Mouse (Mus musculus): ENCODE results near the gene Wdr20. TPM values are rescaled to one million over a fixed set of nuclear protein-coding genes. Genes with fewer than 3 reads are reported as not detected.
"Not testable (repeated sequence)": the region's sequence is repeated elsewhere in the genome, so short reads cannot be mapped to it uniquely, and the experiment has no call there.

The Wdr20 gene
- total and polyA plus RNA-seq, 2 experiments from 2014 or later, result 12.1 to 36.9 TPM

GRCm38 (mm10) chr12:110699171-110699547, 38.6 kb upstream of the Wdr20 start:
- no peaks in the 10 kb centered on the region for H3K27me3 ChIP-seq (ENCODE audit: control insufficient read depth, insufficient read depth, low read length)
- no peak overlapping the region for H3K27ac ChIP-seq (ENCODE audit: low read depth)
- no peak for ATAC-seq (ENCODE audit: insufficient read depth, low read depth)
- peaks cover 6% of the 10 kb centered on the region; the same call in 1 of the 2 replicates for H3K36me3 ChIP-seq (replicated peaks; ENCODE audit: control insufficient read depth, insufficient read depth, low read length)
- no peak for DNase-seq (ENCODE audit: low spot score)
- H3K4me3 ChIP-seq (ENCODE audit: low read depth, low read length), result no peak overlapping the region
- H3K4me1 ChIP-seq (ENCODE audit: control insufficient read depth, insufficient read depth), result peaks cover 8% of the 10 kb centered on the region; the same call in 1 of the 2 replicates
- H3K9me3 ChIP-seq (replicated peaks; ENCODE audit: control insufficient read depth, low read length), result no peaks in the 10 kb centered on the region
- 58% methylated on average over 2 of the region's 2 CpGs for WGBS
- no peak overlapping the region for H3K4me2 ChIP-seq (ENCODE audit: low read depth, low read length)
- TF ChIP-seq EP300 (IDR thresholded peaks at IDR 0.05; ENCODE audit: low read depth) (no peak), CTCF (IDR thresholded peaks at IDR 0.05; ENCODE audit: low read depth) (no peak)
- no peak overlapping the region for H3K9ac ChIP-seq (replicated peaks; ENCODE audit: low read depth, low read length)

DNA sequence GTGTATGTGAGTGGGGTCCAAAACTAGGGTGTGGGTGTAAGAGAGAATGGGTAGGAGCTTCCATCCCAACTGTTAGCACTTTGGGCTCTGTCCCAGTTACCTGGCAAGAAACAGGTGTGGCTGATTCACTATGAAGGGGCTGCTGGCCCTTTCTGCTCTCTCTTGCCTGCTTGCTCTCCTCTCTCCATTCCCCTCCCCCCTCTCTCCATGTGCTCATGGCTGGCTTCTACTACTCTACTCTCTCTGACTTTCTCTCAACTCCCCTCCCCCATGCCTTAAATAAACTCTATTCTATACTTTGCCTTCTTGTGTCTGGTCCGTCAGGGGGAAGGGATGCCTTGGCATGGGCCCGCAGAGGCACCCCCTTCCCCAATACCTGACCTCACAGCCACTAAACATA, 37.0 kb upstream of the Wdr20 start:
- Histone ChIP-seq H3K4me3 (ENCODE audit: low read depth, low read length) (no peak overlapping the region), H3K36me3 (replicated peaks; ENCODE audit: control insufficient read depth, insufficient read depth, low read length) (no peaks in the 10 kb centered on the region), H3K9ac (replicated peaks; ENCODE audit: low read depth, low read length) (no peak overlapping the region), H3K9me3 (replicated peaks; ENCODE audit: control insufficient read depth, low read length) (no peaks in the 10 kb centered on the region), H3K27me3 (ENCODE audit: control insufficient read depth, insufficient read depth, low read length) (no peaks in the 10 kb centered on the region), H3K4me2 (ENCODE audit: low read depth, low read length) (no peak overlapping the region), H3K4me1 (ENCODE audit: control insufficient read depth, insufficient read depth) (0 out of 2 replicates have a peak, but pooled peaks cover 2% of the 10 kb centered on the region), H3K27ac (ENCODE audit: low read depth) (no peak overlapping the region)
- TF ChIP-seq CTCF (IDR thresholded peaks at IDR 0.05; ENCODE audit: low read depth) (no peak), EP300 (IDR thresholded peaks at IDR 0.05; ENCODE audit: low read depth) (no peak)
- ATAC-seq (ENCODE audit: insufficient read depth, low read depth) (no peak), DNase-seq (ENCODE audit: low spot score) (no peak)
- 66% methylated on average over 2 of the region's 2 CpGs for WGBS

DNA sequence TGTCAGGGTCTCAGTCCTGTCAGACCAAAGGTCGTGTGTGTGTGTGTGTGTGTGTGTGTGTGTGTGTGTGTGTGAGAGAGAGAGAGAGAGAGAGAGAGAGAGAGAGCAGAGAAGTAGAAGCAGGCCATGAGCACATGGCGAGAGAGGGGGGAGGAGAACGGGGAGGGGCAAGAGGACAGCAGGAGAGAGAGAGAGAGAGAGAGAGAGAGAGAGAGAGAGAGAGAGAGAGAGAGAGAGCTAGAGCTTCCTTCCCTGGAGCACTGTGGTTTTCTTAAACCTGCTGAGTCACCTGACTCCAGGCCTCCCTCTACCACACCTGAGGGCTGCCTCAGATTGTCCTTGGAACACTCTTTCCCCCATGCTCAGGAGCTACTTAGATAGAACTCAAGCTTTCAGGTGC, 36.4 kb upstream of the Wdr20 start:
- H3K27ac ChIP-seq (ENCODE audit: low read depth); H3K4me1 ChIP-seq (ENCODE audit: control insufficient read depth, insufficient read depth); H3K4me2 ChIP-seq (ENCODE audit: low read depth, low read length); ATAC-seq (ENCODE audit: insufficient read depth, low read depth); H3K36me3 ChIP-seq (replicated peaks; ENCODE audit: control insufficient read depth, insufficient read depth, low read length); H3K4me3 ChIP-seq (ENCODE audit: low read depth, low read length); H3K27me3 ChIP-seq (ENCODE audit: control insufficient read depth, insufficient read depth, low read length); H3K9me3 ChIP-seq (replicated peaks; ENCODE audit: control insufficient read depth, low read length); H3K9ac ChIP-seq (replicated peaks; ENCODE audit: low read depth, low read length): not testable (repeated sequence)
- WGBS, result 29% methylated on average over 3 of the region's 3 CpGs
- DNase-seq (ENCODE audit: low spot score), result peak; percentile 2

DNA sequence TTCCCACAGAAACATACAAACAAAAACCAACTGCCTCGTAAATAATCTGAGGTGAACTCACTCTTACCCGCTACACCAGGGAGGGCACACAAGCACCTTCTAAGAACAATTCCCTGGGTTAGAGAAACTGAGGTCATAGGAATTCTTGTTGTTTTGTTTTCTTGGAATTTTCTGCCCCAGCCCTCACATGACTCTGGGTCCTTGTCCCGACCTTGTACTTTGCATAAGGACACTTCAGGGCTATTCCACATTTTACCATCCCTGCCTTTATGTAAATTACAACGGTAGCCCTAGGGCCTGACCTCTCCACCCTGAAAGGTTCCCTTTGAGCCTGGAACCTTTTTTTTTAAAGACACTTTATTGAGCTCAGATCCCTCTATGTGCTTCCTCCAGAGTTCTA, 35.2 kb upstream of the Wdr20 start, which contains the start of gene Hsp90aa1:
Hsp90aa1 (minus strand) TSS at position 173 of the 400 bp plus-strand sequence.
- no peaks in the 10 kb centered on the region for H3K27me3 ChIP-seq (ENCODE audit: control insufficient read depth, insufficient read depth, low read length)
- H3K36me3 ChIP-seq (replicated peaks; ENCODE audit: control insufficient read depth, insufficient read depth, low read length), result no peaks in the 10 kb centered on the region
- H3K9me3 ChIP-seq (replicated peaks; ENCODE audit: control insufficient read depth, low read length), result no peaks in the 10 kb centered on the region
- 48% methylated on average over 4 of the region's 4 CpGs for WGBS
- H3K4me1 ChIP-seq (ENCODE audit: control insufficient read depth, insufficient read depth), result 0 out of 2 replicates have a peak, but pooled peaks cover 2% of the 10 kb centered on the region
- peak within 1 kb of the TSS; percentile 33 for H3K27ac ChIP-seq (ENCODE audit: low read depth)
- TF ChIP-seq CTCF (IDR thresholded peaks at IDR 0.05; ENCODE audit: low read depth) (no peak), EP300 (IDR thresholded peaks at IDR 0.05; ENCODE audit: low read depth) (no peak)
- ATAC-seq (ENCODE audit: insufficient read depth, low read depth), result no peak
- H3K9ac ChIP-seq (replicated peaks; ENCODE audit: low read depth, low read length), result no peak within 1 kb of the TSS
- no peak within 1 kb of the TSS for H3K4me3 ChIP-seq (ENCODE audit: low read depth, low read length)
- peak within 1 kb of the TSS; percentile 45 for H3K4me2 ChIP-seq (ENCODE audit: low read depth, low read length)
- DNase-seq (ENCODE audit: low spot score), result no peak

- DNase-seq (ENCODE audit: low spot score), result peak; percentile 87
- Histone ChIP-seq H3K4me1 (ENCODE audit: control insufficient read depth, insufficient read depth) (0 out of 2 replicates have a peak, but pooled peaks cover 2% of the 10 kb centered on the region), H3K9ac (replicated peaks; ENCODE audit: low read depth, low read length) (no peak overlapping the region), H3K4me2 (ENCODE audit: low read depth, low read length) (peak overlapping the region; percentile 45), H3K27me3 (ENCODE audit: control insufficient read depth, insufficient read depth, low read length) (no peaks in the 10 kb centered on the region), H3K9me3 (replicated peaks; ENCODE audit: control insufficient read depth, low read length) (no peaks in the 10 kb centered on the region), H3K36me3 (replicated peaks; ENCODE audit: control insufficient read depth, insufficient read depth, low read length) (no peaks in the 10 kb centered on the region), H3K4me3 (ENCODE audit: low read depth, low read length) (no peak overlapping the region), H3K27ac (ENCODE audit: low read depth) (peak overlapping the region; percentile 33)
- TF ChIP-seq EP300 (IDR thresholded peaks at IDR 0.05; ENCODE audit: low read depth), result no peak
- TF ChIP-seq CTCF (IDR thresholded peaks at IDR 0.05; ENCODE audit: low read depth), result peak; percentile 94
- ATAC-seq (ENCODE audit: insufficient read depth, low read depth), result peak; percentile 73
- WGBS, result 4% methylated on average over 8 of the region's 8 CpGs
These were observed 34.7 kb upstream of the Wdr20 start for GRCm38 (mm10) chr12:110703008-110703471.

DNA sequence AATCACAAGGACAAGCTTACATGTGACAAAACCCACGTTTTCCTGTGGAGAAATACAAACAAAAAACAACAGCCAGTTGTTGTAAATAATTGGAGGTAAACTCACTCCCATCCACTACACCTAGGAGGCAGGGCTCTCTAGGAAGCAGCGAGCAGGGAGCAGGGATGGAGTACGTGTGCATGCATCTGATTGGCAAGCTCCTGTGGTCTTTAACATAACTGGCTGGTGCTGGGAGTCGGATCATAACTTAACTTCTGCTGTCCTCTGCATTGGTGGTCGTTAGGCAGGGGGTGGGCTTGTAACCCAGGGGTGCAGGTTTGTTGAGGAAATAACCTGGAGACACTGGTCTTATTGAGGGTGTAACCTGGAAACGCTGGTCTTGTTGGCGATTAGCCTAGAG, 34.1 kb upstream of the Wdr20 start:
- H3K27ac ChIP-seq (ENCODE audit: low read depth), result peak overlapping the region; percentile 33
- 0 out of 2 replicates have a peak, but pooled peaks cover 2% of the 10 kb centered on the region for H3K4me1 ChIP-seq (ENCODE audit: control insufficient read depth, insufficient read depth)
- no peak overlapping the region for H3K4me3 ChIP-seq (ENCODE audit: low read depth, low read length)
- H3K9ac ChIP-seq (replicated peaks; ENCODE audit: low read depth, low read length), result no peak overlapping the region
- TF ChIP-seq EP300 (IDR thresholded peaks at IDR 0.05; ENCODE audit: low read depth), result no peak
- no peak for TF ChIP-seq CTCF (IDR thresholded peaks at IDR 0.05; ENCODE audit: low read depth)
- H3K4me2 ChIP-seq (ENCODE audit: low read depth, low read length), result no peak overlapping the region
- no peaks in the 10 kb centered on the region for H3K27me3 ChIP-seq (ENCODE audit: control insufficient read depth, insufficient read depth, low read length)
- H3K9me3 ChIP-seq (replicated peaks; ENCODE audit: control insufficient read depth, low read length), result no peaks in the 10 kb centered on the region
- H3K36me3 ChIP-seq (replicated peaks; ENCODE audit: control insufficient read depth, insufficient read depth, low read length), result no peaks in the 10 kb centered on the region
- no peak for ATAC-seq (ENCODE audit: insufficient read depth, low read depth)
- no peak for DNase-seq (ENCODE audit: low spot score)
- 66% methylated on average over 7 of the region's 7 CpGs for WGBS

GRCm38 (mm10) chr12:110705419-110705818, 32.3 kb upstream of the Wdr20 start:
- not testable (repeated sequence) for H3K4me3 ChIP-seq (ENCODE audit: low read depth, low read length); H3K9ac ChIP-seq (replicated peaks; ENCODE audit: low read depth, low read length); ATAC-seq (ENCODE audit: insufficient read depth, low read depth); H3K4me1 ChIP-seq (ENCODE audit: control insufficient read depth, insufficient read depth); H3K27me3 ChIP-seq (ENCODE audit: control insufficient read depth, insufficient read depth, low read length); DNase-seq (ENCODE audit: low spot score); H3K36me3 ChIP-seq (replicated peaks; ENCODE audit: control insufficient read depth, insufficient read depth, low read length); H3K4me2 ChIP-seq (ENCODE audit: low read depth, low read length); H3K9me3 ChIP-seq (replicated peaks; ENCODE audit: control insufficient read depth, low read length); H3K27ac ChIP-seq (ENCODE audit: low read depth)
- WGBS, result 85% methylated on average over 4 of the region's 4 CpGs

Data from heart, postnatal 0 days (tissue).